Mouse (Mus musculus) limb, embryonic 13.5 days (tissue): Measurements from ENCODE around the gene Fnbp1l. TPM values are rescaled to one million over a fixed set of nuclear protein-coding genes. Genes with fewer than 3 reads are reported as not detected.

ENCODE experiments used
- ATAC-seq: fragments of 200-750 bp; cut with Nextera tagmentation; 2 replicates; pipeline ENCODE4 v1.8.0; 2017; ENCODE audit warnings: low read depth, moderate number of reproducible peaks, moderate TSS enrichment; ENCODE audit not compliant: low FRiP score
- H3K27ac ChIP-seq: fragments of 300-500 bp; sonication (generic); 2 replicates; pipeline ENCODE4 v1.5.1; 2015; ENCODE audit warnings: inconsistent platforms, mild to moderate bottlenecking, moderate library complexity
- H3K27me3 ChIP-seq: fragments of 300-500 bp; sonication (generic); 2 replicates; pipeline ENCODE4 v1.6.1; 2015; ENCODE audit warnings: mild to moderate bottlenecking, inconsistent platforms
- H3K36me3 ChIP-seq: fragments of 300-500 bp; sonication (generic); 2 replicates; pipeline ENCODE4 v1.6.1; 2015; ENCODE audit warnings: inconsistent platforms, mild to moderate bottlenecking, moderate library complexity
- H3K4me1 ChIP-seq: fragments of 300-500 bp; sonication (generic); 2 replicates; pipeline ENCODE4 v1.6.1; 2015; ENCODE audit warnings: inconsistent platforms
- H3K4me2 ChIP-seq: fragments of 300-500 bp; sonication (generic); replicated peaks from 2 replicates; pipeline ENCODE4 v1.6.1; 2015; ENCODE audit warnings: inconsistent platforms, mild to moderate bottlenecking, moderate library complexity
- H3K4me3 ChIP-seq: fragments of 300-500 bp; sonication (generic); 2 replicates; pipeline ENCODE4 v1.5.1; 2015; ENCODE audit warnings: moderate library complexity, mild to moderate bottlenecking, inconsistent platforms
- H3K9ac ChIP-seq: fragments of 300-500 bp; sonication (generic); 2 replicates; pipeline ENCODE4 v1.6.1; 2015; ENCODE audit warnings: mild to moderate bottlenecking, inconsistent platforms
- H3K9me3 ChIP-seq: fragments of 300-500 bp; sonication (generic); 2 replicates; pipeline ENCODE4 v1.6.1; 2016; ENCODE audit warnings: inconsistent platforms
- WGBS: fragments of 180-500 bp; shearing (Covaris S2); methylation state at CpG from one replicate; pipeline ENCODE4 v1.1.7; 2015; 5-methylcytosine and 5-hydroxymethylcytosine counted together
- polyA plus RNA-seq: library from polyadenylated mRNA; unstranded; fragments of >200 nt; fragmentation: Nextera tagmentation; extraction: Ambion mirVana; gene quantifications from 2 replicates; pipeline ENCODE4 v1.2.1, GENCODE M21; 2015

Gene Fnbp1l
- polyA plus RNA-seq, 1 experiment from 2014 or later: 77.8 TPM

GRCm38 (mm10) chr3:122599291-122599690, 20.2 kb downstream of the Fnbp1l start:
- 86% methylated on average over 4 of the region's 4 CpGs for WGBS
- H3K9me3 ChIP-seq: no peaks in the 10 kb centered on the region
- peaks cover 13% of the 10 kb centered on the region for H3K4me1 ChIP-seq
- H3K4me3 ChIP-seq: no peak overlapping the region
- ATAC-seq: no peak
- no peaks in the 10 kb centered on the region for H3K27me3 ChIP-seq
- no peak overlapping the region for H3K27ac ChIP-seq
- no peak overlapping the region for H3K9ac ChIP-seq
- H3K36me3 ChIP-seq: peaks cover 5% of the 10 kb centered on the region
- no peak overlapping the region for H3K4me2 ChIP-seq

GRCm38 (mm10) chr3:122590804-122591203, 28.7 kb downstream of the Fnbp1l start:
- WGBS: 97% methylated on average over 5 of the region's 5 CpGs
- Histone ChIP-seq H3K4me3 (no peak overlapping the region), H3K27ac (no peak overlapping the region), H3K27me3 (no peaks in the 10 kb centered on the region), H3K9ac (no peak overlapping the region), H3K4me1 (peaks cover 7% of the 10 kb centered on the region), H3K36me3 (peaks cover 16% of the 10 kb centered on the region), H3K4me2 (no peak overlapping the region), H3K9me3 (no peaks in the 10 kb centered on the region)
- ATAC-seq: no peak

GRCm38 (mm10) chr3:122590346-122590745, 29.2 kb downstream of the Fnbp1l start:
- Histone ChIP-seq H3K9me3 (no peaks in the 10 kb centered on the region), H3K36me3 (peaks cover 18% of the 10 kb centered on the region), H3K9ac (no peak overlapping the region), H3K4me2 (no peak overlapping the region), H3K27ac (no peak overlapping the region), H3K4me1 (peaks cover 7% of the 10 kb centered on the region), H3K4me3 (no peak overlapping the region), H3K27me3 (no peaks in the 10 kb centered on the region)
- no peak for ATAC-seq
- 86% methylated on average over 4 of the region's 4 CpGs for WGBS

- peaks cover 3% of the 10 kb centered on the region; the same call in 1 of the 2 replicates for H3K4me1 ChIP-seq
- 71% methylated on average over 3 of the region's 3 CpGs for whole genome bisulfite sequencing
- H3K4me3 ChIP-seq: no peak overlapping the region
- H3K27me3 ChIP-seq: no peaks in the 10 kb centered on the region
- no peak for ATAC-seq
- no peak overlapping the region for H3K27ac ChIP-seq
- H3K36me3 ChIP-seq: peaks cover 18% of the 10 kb centered on the region
- H3K4me2 ChIP-seq: no peak overlapping the region
- H3K9me3 ChIP-seq: no peaks in the 10 kb centered on the region
- H3K9ac ChIP-seq: no peak overlapping the region
These were observed 32.4 kb downstream of the Fnbp1l start for GRCm38 (mm10) chr3:122586918-122587641.

DNA sequence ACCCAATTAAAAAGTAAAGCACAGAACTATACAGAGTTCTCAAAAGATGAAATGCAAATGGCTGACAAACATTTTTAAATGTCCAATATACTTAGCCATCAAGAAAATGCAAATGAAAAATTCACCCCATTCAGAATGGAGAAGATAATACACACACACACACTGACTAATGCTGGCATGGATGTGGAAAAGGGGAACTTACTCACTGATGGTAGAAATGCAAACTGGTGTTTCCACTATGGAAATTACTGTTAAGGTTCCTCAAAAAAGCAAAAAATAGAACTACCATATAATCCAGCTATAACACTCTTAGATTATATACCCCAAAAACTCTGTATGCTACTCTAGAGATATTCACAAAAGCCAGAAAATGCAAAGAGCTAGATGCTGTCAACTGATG, 42.2 kb downstream of the Fnbp1l start:
- no peak overlapping the region for H3K4me2 ChIP-seq
- H3K36me3 ChIP-seq: peaks cover 4% of the 10 kb centered on the region
- 0 out of 2 replicates have a peak, but pooled peaks cover 5% of the 10 kb centered on the region for H3K4me1 ChIP-seq
- no peaks in the 10 kb centered on the region for H3K9me3 ChIP-seq
- no peak overlapping the region for H3K27ac ChIP-seq
- H3K4me3 ChIP-seq: no peak overlapping the region
- no peak overlapping the region for H3K9ac ChIP-seq
- no peak for ATAC-seq
- no peaks in the 10 kb centered on the region for H3K27me3 ChIP-seq

- ATAC-seq: no peak
- Histone ChIP-seq H3K9me3 (no peaks in the 10 kb centered on the region), H3K4me3 (no peak overlapping the region), H3K4me2 (no peak overlapping the region), H3K9ac (no peak overlapping the region), H3K27ac (no peak overlapping the region), H3K36me3 (peaks cover 6% of the 10 kb centered on the region), H3K27me3 (no peaks in the 10 kb centered on the region), H3K4me1 (0 out of 2 replicates have a peak, but pooled peaks cover 5% of the 10 kb centered on the region)
- WGBS: 83% methylated on average over 1 of the region's 1 CpGs
These were observed 44.6 kb downstream of the Fnbp1l start for GRCm38 (mm10) chr3:122574921-122575320.

DNA sequence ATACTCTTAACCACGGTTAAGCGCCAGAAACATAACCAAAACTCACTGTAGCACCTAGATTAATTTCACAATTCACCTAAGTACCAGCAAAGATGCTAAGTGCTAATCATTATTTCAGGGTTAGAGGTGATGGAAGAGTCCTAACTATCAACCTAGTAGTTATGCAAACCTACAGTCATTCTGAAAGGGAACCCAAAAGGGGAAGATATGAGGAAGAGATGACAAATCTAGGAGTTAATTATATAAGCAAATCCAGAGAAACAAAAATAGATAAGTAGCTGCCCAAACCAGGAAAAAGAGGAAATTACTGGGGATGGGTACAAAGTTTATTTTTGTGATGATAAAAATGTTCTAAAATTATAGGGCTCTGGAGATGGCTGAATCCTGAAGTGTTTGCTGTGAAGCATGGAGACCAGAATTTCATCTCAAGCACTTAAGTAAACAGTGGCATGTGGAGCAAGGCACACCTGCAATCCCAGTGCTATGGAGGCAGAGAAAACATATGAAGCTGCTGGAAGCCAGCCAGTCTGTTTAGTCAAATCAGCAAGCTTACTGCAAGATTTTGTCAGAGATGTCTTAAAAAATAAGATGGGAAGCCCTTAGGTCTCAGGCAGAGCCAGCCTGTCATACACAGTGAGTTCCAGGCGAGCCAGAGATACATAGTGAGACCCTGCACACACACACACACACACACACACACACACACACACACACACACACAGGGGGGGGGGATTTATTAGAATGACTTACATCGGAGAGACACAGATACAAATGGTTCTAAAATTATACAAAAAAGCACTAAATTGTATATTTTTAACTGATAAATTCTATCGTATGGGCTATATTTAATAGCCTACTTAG, 45.9 kb downstream of the Fnbp1l start:
- ATAC-seq: no peak
- WGBS: 90% methylated on average over 5 of the region's 5 CpGs
- H3K9me3 ChIP-seq: no peaks in the 10 kb centered on the region
- peaks cover 6% of the 10 kb centered on the region for H3K36me3 ChIP-seq
- H3K4me2 ChIP-seq: no peak overlapping the region
- H3K4me1 ChIP-seq: 0 out of 2 replicates have a peak, but pooled peaks cover 5% of the 10 kb centered on the region
- no peaks in the 10 kb centered on the region for H3K27me3 ChIP-seq
- H3K27ac ChIP-seq: no peak overlapping the region
- no peak overlapping the region for H3K9ac ChIP-seq
- H3K4me3 ChIP-seq: no peak overlapping the region

DNA sequence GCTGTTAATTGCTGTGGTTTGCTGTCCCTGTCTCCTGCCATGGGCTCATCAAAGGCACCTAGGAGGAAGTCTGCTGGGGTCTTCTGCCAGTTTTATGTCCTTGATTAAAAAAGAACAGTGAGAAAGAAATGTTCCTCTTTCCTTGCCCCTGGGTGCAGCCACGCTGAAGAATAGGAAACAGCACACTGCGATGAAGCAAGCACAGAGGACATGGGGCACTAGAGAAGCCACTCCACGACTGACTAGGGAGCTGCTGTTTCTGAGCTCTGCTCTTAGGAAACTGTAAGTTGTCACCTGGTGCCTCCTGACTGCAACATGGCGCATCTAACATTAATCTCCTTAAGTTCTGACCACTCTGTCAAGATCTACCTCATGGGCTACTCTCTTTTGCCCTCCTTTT, 53.0 kb downstream of the Fnbp1l start:
- no peak overlapping the region for H3K4me2 ChIP-seq
- no peak overlapping the region for H3K9ac ChIP-seq
- peaks cover 23% of the 10 kb centered on the region for H3K36me3 ChIP-seq
- H3K9me3 ChIP-seq: no peaks in the 10 kb centered on the region
- no peak overlapping the region for H3K4me3 ChIP-seq
- H3K27me3 ChIP-seq: no peaks in the 10 kb centered on the region
- H3K4me1 ChIP-seq: no peaks in the 10 kb centered on the region
- ATAC-seq: no peak
- H3K27ac ChIP-seq: no peak overlapping the region
- 65% methylated on average over 4 of the region's 4 CpGs for WGBS

DNA sequence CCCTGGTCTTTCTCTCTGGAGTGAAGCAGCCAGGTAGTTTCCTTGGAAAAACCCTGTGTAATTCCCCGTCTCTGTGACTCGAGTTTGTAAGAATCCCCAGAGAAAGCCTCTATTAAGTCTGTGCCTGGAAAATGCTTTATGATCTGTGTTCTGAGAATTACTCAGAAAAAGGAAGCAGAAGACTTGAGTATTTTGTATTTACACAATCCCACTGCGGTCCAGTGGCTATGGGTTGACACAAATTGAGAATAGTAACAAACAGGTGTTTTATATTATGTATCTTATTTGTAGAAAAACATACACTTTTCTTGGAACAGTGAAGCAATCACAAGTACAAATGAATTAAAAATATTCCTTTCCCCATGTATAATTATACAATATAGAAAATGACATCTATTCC, 53.4 kb downstream of the Fnbp1l start:
- Histone ChIP-seq H3K27ac (no peak overlapping the region), H3K36me3 (peaks cover 26% of the 10 kb centered on the region), H3K27me3 (no peaks in the 10 kb centered on the region), H3K4me2 (no peak overlapping the region), H3K4me1 (no peaks in the 10 kb centered on the region), H3K9ac (no peak overlapping the region), H3K4me3 (no peak overlapping the region), H3K9me3 (no peaks in the 10 kb centered on the region)
- ATAC-seq: no peak
- WGBS: 57% methylated on average over 3 of the region's 3 CpGs

DNA sequence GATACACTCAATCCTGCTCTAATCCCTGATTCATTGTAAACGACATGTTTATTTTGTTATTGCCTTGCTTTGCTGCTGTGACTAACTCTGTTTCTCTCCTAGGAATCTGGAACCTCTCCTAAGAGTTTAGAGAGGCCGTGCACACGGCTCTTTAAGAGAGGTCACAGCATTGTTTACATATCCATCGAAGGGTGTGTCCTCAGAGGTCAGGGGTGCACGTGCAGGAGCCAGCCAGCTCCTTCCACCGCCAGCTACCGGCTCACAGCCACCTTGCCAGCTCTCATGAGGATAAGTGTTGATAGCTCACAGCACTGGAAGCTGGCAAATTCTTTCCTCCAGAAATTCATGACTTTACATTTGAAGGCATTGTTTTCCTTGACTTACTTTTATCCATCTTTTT, 54.2 kb downstream of the Fnbp1l start:
- no peak overlapping the region for H3K4me3 ChIP-seq
- no peaks in the 10 kb centered on the region for H3K9me3 ChIP-seq
- H3K4me2 ChIP-seq: no peak overlapping the region
- H3K4me1 ChIP-seq: no peaks in the 10 kb centered on the region
- no peak for ATAC-seq
- WGBS: 18% methylated on average over 7 of the region's 7 CpGs
- H3K9ac ChIP-seq: no peak overlapping the region
- H3K36me3 ChIP-seq: peaks cover 26% of the 10 kb centered on the region
- no peak overlapping the region for H3K27ac ChIP-seq
- no peaks in the 10 kb centered on the region for H3K27me3 ChIP-seq

- WGBS: 40% methylated on average over 2 of the region's 2 CpGs
- Histone ChIP-seq H3K4me1 (no peaks in the 10 kb centered on the region), H3K27ac (no peak overlapping the region), H3K9me3 (no peaks in the 10 kb centered on the region), H3K4me3 (no peak overlapping the region), H3K36me3 (peaks cover 15% of the 10 kb centered on the region), H3K4me2 (no peak overlapping the region), H3K9ac (no peak overlapping the region), H3K27me3 (no peaks in the 10 kb centered on the region)
- ATAC-seq: no peak
These were observed 61.7 kb downstream of the Fnbp1l start for GRCm38 (mm10) chr3:122557766-122558165.

- WGBS: 92% methylated on average over 3 of the region's 3 CpGs
- Histone ChIP-seq H3K4me3 (no peak overlapping the region), H3K27me3 (no peaks in the 10 kb centered on the region), H3K4me1 (no peaks in the 10 kb centered on the region), H3K4me2 (no peak overlapping the region), H3K9ac (no peak overlapping the region), H3K36me3 (peaks cover 27% of the 10 kb centered on the region), H3K9me3 (no peaks in the 10 kb centered on the region), H3K27ac (no peak overlapping the region)
- no peak for ATAC-seq
These were observed 68.3 kb downstream of the Fnbp1l start for GRCm38 (mm10) chr3:122551174-122551573.
